Mouse (Mus musculus): ENCODE data around the gene Kcnc2.

GRCm38 (mm10) chr10:112468689-112469384, 197.9 kb downstream of the Kcnc2 start:
- TF ChIP-seq CTCF (IDR thresholded peaks at IDR 0.05; ENCODE audit: insufficient read depth, low read depth, low read length) (no peak), POLR2A (IDR thresholded peaks at IDR 0.05; ENCODE audit: insufficient read depth, low read depth, low read length) (no peak)
